Mouse (Mus musculus): ENCODE results near the gene Tmem208. TPM values are rescaled to one million over a fixed set of nuclear protein-coding genes. Genes with fewer than 3 reads are reported as not detected.

Gene Tmem208
- polyA plus RNA-seq, 1 experiment from 2014 or later = 83.5 TPM

- 66% methylated on average over 9 of the region's 9 CpGs for WGBS (ENCODE audit: insufficient replicate concordance)
- no peak overlapping the region for H3K4me2 ChIP-seq
- peaks cover 33% of the 10 kb centered on the region for H3K36me3 ChIP-seq (ENCODE audit: control insufficient read depth, insufficient read depth, low read length)
Measured at GRCm38 (mm10) chr8:105304325-105305210, 21.6 kb upstream of the Tmem208 start.

GRCm38 (mm10) chr8:105305211-105306145 is 20.7 kb upstream of the Tmem208 start, which contains the start of gene Elmo3:
TSS of gene Elmo3 (plus strand) at chr8:105305601.
- ATAC-seq (replicated peaks; ENCODE audit: insufficient number of reproducible peaks, low FRiP score, low TSS enrichment) = peak; percentile 56
- H3K4me3 ChIP-seq (ENCODE audit: low read depth, low read length) = peak within 1 kb of the TSS; percentile 39
- WGBS (ENCODE audit: insufficient replicate concordance) = 7% methylated on average over 30 of the region's 30 CpGs
- H3K9me3 ChIP-seq (replicated peaks; ENCODE audit: control insufficient read depth, low read length) = no peaks in the 10 kb centered on the region
- peaks cover 26% of the 10 kb centered on the region for H3K4me1 ChIP-seq (ENCODE audit: control insufficient read depth, insufficient read depth, low read length)
- H3K36me3 ChIP-seq (ENCODE audit: control insufficient read depth, insufficient read depth, low read length) = peaks cover 26% of the 10 kb centered on the region
- no peaks in the 10 kb centered on the region for H3K27me3 ChIP-seq (ENCODE audit: control insufficient read depth, insufficient read depth, low read length)
- H3K27ac ChIP-seq (ENCODE audit: low read depth, low read length) = peak within 1 kb of the TSS; percentile 64
- peak within 1 kb of the TSS; percentile 67 for H3K9ac ChIP-seq (ENCODE audit: low read depth, low read length)
- H3K4me2 ChIP-seq = peak within 1 kb of the TSS; percentile 87

More at GRCm38 (mm10) chr8:105304325-105305210, 21.6 kb upstream of the Tmem208 start:
- Histone ChIP-seq H3K9me3 (replicated peaks; ENCODE audit: control insufficient read depth, low read length) (no peaks in the 10 kb centered on the region), H3K27ac (ENCODE audit: low read depth, low read length) (peak overlapping the region; percentile 37; the same call in 1 of the 2 replicates), H3K4me3 (ENCODE audit: low read depth, low read length) (no peak overlapping the region; the same call in 1 of the 2 replicates), H3K4me1 (ENCODE audit: control insufficient read depth, insufficient read depth, low read length) (peaks cover 26% of the 10 kb centered on the region), H3K27me3 (ENCODE audit: control insufficient read depth, insufficient read depth, low read length) (no peaks in the 10 kb centered on the region), H3K9ac (ENCODE audit: low read depth, low read length) (peak overlapping the region; percentile 28; the same call in 1 of the 2 replicates)
- ATAC-seq (replicated peaks; ENCODE audit: insufficient number of reproducible peaks, low FRiP score, low TSS enrichment) = 0 out of 2 replicates have a peak, but pooled peaks have one; percentile 9

- ATAC-seq (replicated peaks; ENCODE audit: insufficient number of reproducible peaks, low FRiP score, low TSS enrichment) = 0 out of 2 replicates have a peak, but pooled peaks have one; percentile 0
- 49% methylated on average over 5 of the region's 5 CpGs for WGBS (ENCODE audit: insufficient replicate concordance)
Measured at GRCm38 (mm10) chr8:105306146-105306691, 19.9 kb upstream of the Tmem208 start.

GRCm38 (mm10) chr8:105307670-105308069 is 18.5 kb upstream of the Tmem208 start:
- no peaks in the 10 kb centered on the region for H3K9me3 ChIP-seq (replicated peaks; ENCODE audit: control insufficient read depth, low read length)
- ATAC-seq (replicated peaks; ENCODE audit: insufficient number of reproducible peaks, low FRiP score, low TSS enrichment) = no peak
- H3K27me3 ChIP-seq (ENCODE audit: control insufficient read depth, insufficient read depth, low read length) = no peaks in the 10 kb centered on the region
- H3K9ac ChIP-seq (ENCODE audit: low read depth, low read length) = no peak overlapping the region
- peaks cover 13% of the 10 kb centered on the region for H3K36me3 ChIP-seq (ENCODE audit: control insufficient read depth, insufficient read depth, low read length)
- H3K27ac ChIP-seq (ENCODE audit: low read depth, low read length) = no peak overlapping the region
- peaks cover 26% of the 10 kb centered on the region for H3K4me1 ChIP-seq (ENCODE audit: control insufficient read depth, insufficient read depth, low read length)
- H3K4me2 ChIP-seq = no peak overlapping the region
- 95% methylated on average over 13 of the region's 13 CpGs for WGBS (ENCODE audit: insufficient replicate concordance)
- no peak overlapping the region for H3K4me3 ChIP-seq (ENCODE audit: low read depth, low read length)

More at GRCm38 (mm10) chr8:105306146-105306691, 19.9 kb upstream of the Tmem208 start:
- Histone ChIP-seq H3K36me3 (ENCODE audit: control insufficient read depth, insufficient read depth, low read length) (peaks cover 18% of the 10 kb centered on the region), H3K9ac (ENCODE audit: low read depth, low read length) (peak overlapping the region; percentile 67), H3K4me3 (ENCODE audit: low read depth, low read length) (peak overlapping the region; percentile 39), H3K4me1 (ENCODE audit: control insufficient read depth, insufficient read depth, low read length) (peaks cover 26% of the 10 kb centered on the region), H3K27me3 (ENCODE audit: control insufficient read depth, insufficient read depth, low read length) (no peaks in the 10 kb centered on the region), H3K9me3 (replicated peaks; ENCODE audit: control insufficient read depth, low read length) (no peaks in the 10 kb centered on the region), H3K27ac (ENCODE audit: low read depth, low read length) (peak overlapping the region; percentile 64; the same call in 1 of the 2 replicates), H3K4me2 (peak overlapping the region; percentile 87)

- Histone ChIP-seq H3K36me3 (ENCODE audit: control insufficient read depth, insufficient read depth, low read length) (peaks cover 14% of the 10 kb centered on the region), H3K27ac (ENCODE audit: low read depth, low read length) (no peak overlapping the region), H3K9ac (ENCODE audit: low read depth, low read length) (no peak overlapping the region), H3K9me3 (replicated peaks; ENCODE audit: control insufficient read depth, low read length) (no peaks in the 10 kb centered on the region), H3K4me3 (ENCODE audit: low read depth, low read length) (no peak overlapping the region), H3K4me2 (no peak overlapping the region), H3K4me1 (ENCODE audit: control insufficient read depth, insufficient read depth, low read length) (peaks cover 26% of the 10 kb centered on the region), H3K27me3 (ENCODE audit: control insufficient read depth, insufficient read depth, low read length) (no peaks in the 10 kb centered on the region)
- no peak for ATAC-seq (replicated peaks; ENCODE audit: insufficient number of reproducible peaks, low FRiP score, low TSS enrichment)
- 92% methylated on average over 10 of the region's 10 CpGs for WGBS (ENCODE audit: insufficient replicate concordance)
Measured at GRCm38 (mm10) chr8:105308428-105308827, 17.7 kb upstream of the Tmem208 start.

GRCm38 (mm10) chr8:105309142-105309847 is 16.9 kb upstream of the Tmem208 start:
- peaks cover 24% of the 10 kb centered on the region for H3K4me1 ChIP-seq (ENCODE audit: control insufficient read depth, insufficient read depth, low read length)
- H3K27me3 ChIP-seq (ENCODE audit: control insufficient read depth, insufficient read depth, low read length) = no peaks in the 10 kb centered on the region
- H3K4me2 ChIP-seq = no peak overlapping the region
- no peak overlapping the region for H3K27ac ChIP-seq (ENCODE audit: low read depth, low read length)
- H3K9me3 ChIP-seq (replicated peaks; ENCODE audit: control insufficient read depth, low read length) = no peaks in the 10 kb centered on the region
- no peak for ATAC-seq (replicated peaks; ENCODE audit: insufficient number of reproducible peaks, low FRiP score, low TSS enrichment)
- WGBS (ENCODE audit: insufficient replicate concordance) = 84% methylated on average over 15 of the region's 15 CpGs
- H3K36me3 ChIP-seq (ENCODE audit: control insufficient read depth, insufficient read depth, low read length) = peaks cover 14% of the 10 kb centered on the region
- no peak overlapping the region for H3K9ac ChIP-seq (ENCODE audit: low read depth, low read length)
- H3K4me3 ChIP-seq (ENCODE audit: low read depth, low read length) = no peak overlapping the region

GRCm38 (mm10) chr8:105310118-105310517 is 16.0 kb upstream of the Tmem208 start:
- H3K9me3 ChIP-seq (replicated peaks; ENCODE audit: control insufficient read depth, low read length) = no peaks in the 10 kb centered on the region
- 86% methylated on average over 8 of the region's 8 CpGs for WGBS (ENCODE audit: insufficient replicate concordance)
- no peak overlapping the region for H3K4me3 ChIP-seq (ENCODE audit: low read depth, low read length)
- ATAC-seq (replicated peaks; ENCODE audit: insufficient number of reproducible peaks, low FRiP score, low TSS enrichment) = no peak
- no peak overlapping the region for H3K4me2 ChIP-seq
- no peak overlapping the region for H3K9ac ChIP-seq (ENCODE audit: low read depth, low read length)
- H3K27ac ChIP-seq (ENCODE audit: low read depth, low read length) = no peak overlapping the region
- peaks cover 17% of the 10 kb centered on the region for H3K4me1 ChIP-seq (ENCODE audit: control insufficient read depth, insufficient read depth, low read length)
- H3K36me3 ChIP-seq (ENCODE audit: control insufficient read depth, insufficient read depth, low read length) = peaks cover 18% of the 10 kb centered on the region
- no peaks in the 10 kb centered on the region for H3K27me3 ChIP-seq (ENCODE audit: control insufficient read depth, insufficient read depth, low read length)

Measured in heart, embryonic 11.5 days (tissue).